Mouse (Mus musculus): ENCODE results near the gene Polg2. TPM values are rescaled to one million over a fixed set of nuclear protein-coding genes. Genes with fewer than 3 reads are reported as not detected.

Gene Polg2
- polyA plus RNA-seq, 1 experiment from 2014 or later = 10.4 TPM

GRCm38 (mm10) chr11:106777395-106777794 lies 1.9 kb downstream of the Polg2 start:
- Histone ChIP-seq H3K9me3 (no peaks in the 10 kb centered on the region), H3K9ac (replicated peaks) (no peak overlapping the region), H3K4me3 (no peak overlapping the region), H3K36me3 (peaks cover 67% of the 10 kb centered on the region), H3K27ac (replicated peaks) (no peak overlapping the region), H3K4me1 (peaks cover 5% of the 10 kb centered on the region; the same call in 1 of the 2 replicates), H3K27me3 (no peaks in the 10 kb centered on the region), H3K4me2 (replicated peaks) (no peak overlapping the region)
- 90% methylated on average over 3 of the region's 3 CpGs for WGBS
- ATAC-seq (ENCODE audit: low FRiP score, low read depth) = no peak

GRCm38 (mm10) chr11:106776960-106777359 lies 2.4 kb downstream of the Polg2 start:
- Histone ChIP-seq H3K4me3 (no peak overlapping the region), H3K36me3 (peaks cover 67% of the 10 kb centered on the region), H3K4me1 (peaks cover 5% of the 10 kb centered on the region; the same call in 1 of the 2 replicates), H3K9me3 (no peaks in the 10 kb centered on the region), H3K9ac (replicated peaks) (no peak overlapping the region), H3K27me3 (no peaks in the 10 kb centered on the region), H3K27ac (replicated peaks) (no peak overlapping the region), H3K4me2 (replicated peaks) (no peak overlapping the region)
- no peak for ATAC-seq (ENCODE audit: low FRiP score, low read depth)
- WGBS = 95% methylated on average over 4 of the region's 4 CpGs

- no peak for ATAC-seq (ENCODE audit: low FRiP score, low read depth)
- Histone ChIP-seq H3K27me3 (no peaks in the 10 kb centered on the region), H3K9ac (replicated peaks) (no peak overlapping the region), H3K36me3 (peaks cover 78% of the 10 kb centered on the region), H3K4me3 (no peak overlapping the region), H3K4me2 (replicated peaks) (no peak overlapping the region), H3K4me1 (0 out of 2 replicates have a peak, but pooled peaks cover 2% of the 10 kb centered on the region), H3K9me3 (no peaks in the 10 kb centered on the region), H3K27ac (replicated peaks) (no peak overlapping the region)
- WGBS = 93% methylated on average over 9 of the region's 9 CpGs
These were observed 6.3 kb downstream of the Polg2 start for GRCm38 (mm10) chr11:106773061-106773460.

- H3K9me3 ChIP-seq = peaks cover 5% of the 10 kb centered on the region
- no peak overlapping the region for H3K4me3 ChIP-seq
- no peaks in the 10 kb centered on the region for H3K27me3 ChIP-seq
- no peak overlapping the region for H3K9ac ChIP-seq (replicated peaks)
- WGBS = 95% methylated on average over 9 of the region's 9 CpGs
- no peak overlapping the region for H3K4me2 ChIP-seq (replicated peaks)
- H3K36me3 ChIP-seq = peaks cover 88% of the 10 kb centered on the region
- no peaks in the 10 kb centered on the region for H3K4me1 ChIP-seq
- ATAC-seq (ENCODE audit: low FRiP score, low read depth) = no peak
- H3K27ac ChIP-seq (replicated peaks) = no peak overlapping the region
These were observed 9.0 kb downstream of the Polg2 start for GRCm38 (mm10) chr11:106770195-106770974.

GRCm38 (mm10) chr11:106767516-106767915 lies 11.8 kb downstream of the Polg2 start:
- peaks cover 5% of the 10 kb centered on the region for H3K9me3 ChIP-seq
- 89% methylated on average over 4 of the region's 4 CpGs for WGBS
- no peak overlapping the region for H3K9ac ChIP-seq (replicated peaks)
- no peak overlapping the region for H3K4me2 ChIP-seq (replicated peaks)
- H3K27me3 ChIP-seq = no peaks in the 10 kb centered on the region
- no peak overlapping the region for H3K27ac ChIP-seq (replicated peaks)
- peaks cover 59% of the 10 kb centered on the region for H3K36me3 ChIP-seq
- no peaks in the 10 kb centered on the region; the same call in 1 of the 2 replicates for H3K4me1 ChIP-seq
- no peak overlapping the region for H3K4me3 ChIP-seq
- no peak for ATAC-seq (ENCODE audit: low FRiP score, low read depth)

- no peak for ATAC-seq (ENCODE audit: low FRiP score, low read depth)
- Histone ChIP-seq H3K4me1 (peaks cover 5% of the 10 kb centered on the region; the same call in 1 of the 2 replicates), H3K36me3 (peaks cover 51% of the 10 kb centered on the region), H3K9me3 (peaks cover 5% of the 10 kb centered on the region), H3K27ac (replicated peaks) (no peak overlapping the region), H3K9ac (replicated peaks) (no peak overlapping the region), H3K4me2 (replicated peaks) (no peak overlapping the region), H3K27me3 (no peaks in the 10 kb centered on the region), H3K4me3 (no peak overlapping the region)
- WGBS = 91% methylated on average over 4 of the region's 4 CpGs
These were observed 12.7 kb downstream of the Polg2 start for GRCm38 (mm10) chr11:106766611-106767162.

GRCm38 (mm10) chr11:106762800-106763185 lies 16.5 kb downstream of the Polg2 start:
- H3K27me3 ChIP-seq = no peaks in the 10 kb centered on the region
- H3K4me3 ChIP-seq = no peak overlapping the region
- H3K9me3 ChIP-seq = peaks cover 3% of the 10 kb centered on the region
- no peak for ATAC-seq (ENCODE audit: low FRiP score, low read depth)
- no peak overlapping the region for H3K4me2 ChIP-seq (replicated peaks)
- H3K9ac ChIP-seq (replicated peaks) = no peak overlapping the region
- H3K36me3 ChIP-seq = peaks cover 21% of the 10 kb centered on the region
- WGBS = 79% methylated on average over 9 of the region's 9 CpGs
- H3K4me1 ChIP-seq = peaks cover 7% of the 10 kb centered on the region; the same call in 1 of the 2 replicates
- peak overlapping the region; percentile 66 for H3K27ac ChIP-seq (replicated peaks)

GRCm38 (mm10) chr11:106762139-106762799 lies 17.1 kb downstream of the Polg2 start:
- WGBS = 55% methylated on average over 5 of the region's 5 CpGs
- Histone ChIP-seq H3K9me3 (no peaks in the 10 kb centered on the region), H3K36me3 (peaks cover 16% of the 10 kb centered on the region), H3K4me3 (no peak overlapping the region), H3K4me1 (peaks cover 7% of the 10 kb centered on the region; the same call in 1 of the 2 replicates), H3K27me3 (no peaks in the 10 kb centered on the region), H3K4me2 (replicated peaks) (no peak overlapping the region), H3K9ac (replicated peaks) (no peak overlapping the region), H3K27ac (replicated peaks) (peak overlapping the region; percentile 66)
- no peak for ATAC-seq (ENCODE audit: low FRiP score, low read depth)

GRCm38 (mm10) chr11:106760511-106760910 lies 18.8 kb downstream of the Polg2 start:
- no peak overlapping the region for H3K9ac ChIP-seq (replicated peaks)
- no peaks in the 10 kb centered on the region for H3K9me3 ChIP-seq
- WGBS = 95% methylated on average over 5 of the region's 5 CpGs
- no peak overlapping the region for H3K4me3 ChIP-seq
- no peaks in the 10 kb centered on the region; the same call in 1 of the 2 replicates for H3K36me3 ChIP-seq
- H3K27me3 ChIP-seq = no peaks in the 10 kb centered on the region
- no peak overlapping the region for H3K27ac ChIP-seq (replicated peaks)
- no peak for ATAC-seq (ENCODE audit: low FRiP score, low read depth)
- H3K4me2 ChIP-seq (replicated peaks) = no peak overlapping the region
- peaks cover 7% of the 10 kb centered on the region; the same call in 1 of the 2 replicates for H3K4me1 ChIP-seq

DNA sequence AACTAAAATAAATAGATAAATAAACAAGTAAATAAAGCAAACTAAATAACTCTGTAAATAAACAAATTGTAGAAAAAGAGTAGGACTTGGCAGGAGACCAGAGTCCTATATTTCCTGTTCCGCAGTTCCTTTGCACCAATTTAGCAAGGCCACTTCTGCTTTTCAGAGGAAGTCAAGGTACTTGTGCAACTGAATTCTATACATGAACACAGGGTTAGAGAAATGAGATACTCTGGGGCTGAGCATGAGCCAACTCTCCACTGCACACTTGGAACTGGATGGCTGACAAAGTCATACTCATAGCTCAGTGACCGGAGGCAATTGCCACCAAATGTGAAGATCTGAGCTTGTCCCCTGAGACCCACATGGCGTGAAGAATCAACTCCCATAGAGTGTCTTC lies 20.3 kb downstream of the Polg2 start:
- ATAC-seq (ENCODE audit: low FRiP score, low read depth) = no peak
- H3K9ac ChIP-seq (replicated peaks) = no peak overlapping the region
- no peak overlapping the region for H3K27ac ChIP-seq (replicated peaks)
- H3K9me3 ChIP-seq = no peaks in the 10 kb centered on the region
- H3K27me3 ChIP-seq = no peaks in the 10 kb centered on the region
- WGBS = 90% methylated on average over 3 of the region's 3 CpGs
- peaks cover 7% of the 10 kb centered on the region; the same call in 1 of the 2 replicates for H3K4me1 ChIP-seq
- no peak overlapping the region for H3K4me2 ChIP-seq (replicated peaks)
- no peak overlapping the region for H3K4me3 ChIP-seq
- H3K36me3 ChIP-seq = no peaks in the 10 kb centered on the region

DNA sequence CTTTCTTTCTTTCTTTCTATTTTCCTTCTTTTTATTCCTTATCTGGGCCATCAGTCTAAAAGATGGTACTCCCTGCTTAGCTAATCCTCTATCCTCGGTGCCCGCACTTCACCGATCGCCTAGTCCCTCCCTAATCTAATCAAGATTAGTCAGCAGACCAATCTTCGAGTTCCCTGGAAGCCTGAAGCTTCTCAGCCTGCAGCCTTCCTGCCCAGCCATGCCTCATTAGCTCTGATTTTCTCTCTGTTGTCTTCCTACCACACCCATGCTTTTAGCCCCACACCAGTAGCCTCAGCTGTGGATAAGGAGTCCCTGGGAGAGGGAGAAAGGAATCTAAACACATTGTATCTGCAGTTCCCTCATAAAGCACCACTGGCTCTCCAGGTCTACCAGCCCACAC lies 23.8 kb downstream of the Polg2 start:
- no peak overlapping the region for H3K9ac ChIP-seq (replicated peaks)
- WGBS = 15% methylated on average over 5 of the region's 5 CpGs
- no peaks in the 10 kb centered on the region for H3K36me3 ChIP-seq
- H3K4me2 ChIP-seq (replicated peaks) = no peak overlapping the region
- no peaks in the 10 kb centered on the region for H3K27me3 ChIP-seq
- ATAC-seq (ENCODE audit: low FRiP score, low read depth) = no peak
- no peak overlapping the region for H3K27ac ChIP-seq (replicated peaks)
- H3K4me3 ChIP-seq = no peak overlapping the region
- H3K4me1 ChIP-seq = no peaks in the 10 kb centered on the region
- no peaks in the 10 kb centered on the region for H3K9me3 ChIP-seq

- Histone ChIP-seq H3K4me3 (no peak overlapping the region), H3K9me3 (no peaks in the 10 kb centered on the region), H3K4me1 (no peaks in the 10 kb centered on the region), H3K27ac (replicated peaks) (no peak overlapping the region), H3K27me3 (no peaks in the 10 kb centered on the region), H3K36me3 (no peaks in the 10 kb centered on the region), H3K4me2 (replicated peaks) (no peak overlapping the region), H3K9ac (replicated peaks) (no peak overlapping the region)
- ATAC-seq (ENCODE audit: low FRiP score, low read depth) = no peak
- 86% methylated on average over 6 of the region's 6 CpGs for WGBS
These were observed 26.0 kb downstream of the Polg2 start for GRCm38 (mm10) chr11:106753314-106753713.

All from midbrain, embryonic 12.5 days (tissue).